Mouse (Mus musculus): Measurements from ENCODE around the gene Gm7942. TPM values are rescaled to one million over a fixed set of nuclear protein-coding genes. Genes with fewer than 3 reads are reported as not detected.
"Not testable (repeated sequence)": the region's sequence is repeated elsewhere in the genome, so short reads cannot be mapped to it uniquely, and the experiment has no call there.

Gene Gm7942
- total RNA-seq (2014; fragmentation: Nextera tagmentation) (not detected in 2 replicates), total RNA-seq (2017) (not detected in 2 replicates)

DNA sequence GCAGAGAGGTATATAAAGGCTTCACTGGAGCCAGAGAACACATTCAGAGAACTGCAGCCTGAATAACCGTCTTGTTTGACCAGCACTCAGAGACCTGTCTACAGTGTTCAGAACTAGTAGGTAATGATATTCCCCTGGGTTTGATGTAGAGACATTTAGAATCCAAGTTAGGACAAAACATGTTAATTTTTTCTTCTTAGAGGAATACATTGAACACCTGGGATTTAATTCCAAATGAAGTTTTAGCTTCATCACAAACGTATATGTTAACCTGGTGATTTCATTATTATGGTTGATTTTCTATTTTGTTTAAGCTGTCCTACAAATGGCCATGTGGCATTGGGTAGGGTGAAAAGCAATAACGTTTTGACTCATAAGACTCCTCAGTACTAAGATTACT is at the start of gene Gm7942:
Gm7942 (plus strand) TSS at position 301 of the 400 bp plus-strand sequence.
- not testable (repeated sequence) for ATAC-seq (replicated peaks; ENCODE audit: low FRiP score, low TSS enrichment, poor library complexity, severe bottlenecking)

Other genes starting within 250 kb of the Gm7942 start
- gene Gm3183, start 241.5 kb upstream of the Gm7942 start, total RNA-seq (2014; fragmentation: Nextera tagmentation), result not detected in 2 replicates
- gene Gm3183, start 241.5 kb upstream of the Gm7942 start, total RNA-seq (2017), result not detected in 2 replicates
- not detected in 2 replicates for gene Gm6367, start 118.3 kb upstream of the Gm7942 start, total RNA-seq (2014; fragmentation: Nextera tagmentation)
- gene Gm6367, start 118.3 kb upstream of the Gm7942 start, total RNA-seq (2017), result not detected in 2 replicates
- gene Gm16513, start 75.7 kb downstream of the Gm7942 start, total RNA-seq (2014; fragmentation: Nextera tagmentation), result not detected in 2 replicates
- not detected in 2 replicates for gene Gm16513, start 75.7 kb downstream of the Gm7942 start, total RNA-seq (2017)
- gene Gm10424, start 165.8 kb downstream of the Gm7942 start, total RNA-seq (2014; fragmentation: Nextera tagmentation), result not detected in 2 replicates
- not detected in 2 replicates for gene Gm10424, start 165.8 kb downstream of the Gm7942 start, total RNA-seq (2017)
- gene Gm3259, start 199.0 kb downstream of the Gm7942 start, total RNA-seq (2014; fragmentation: Nextera tagmentation), result not detected in 2 replicates
- not detected in 2 replicates for gene Gm3259, start 199.0 kb downstream of the Gm7942 start, total RNA-seq (2017)

Data from megakaryocyte-erythroid progenitor cell, adult 5-6 weeks (primary cell).